Mouse (Mus musculus): Measurements from ENCODE around the gene N4bp2. TPM values are rescaled to one million over a fixed set of nuclear protein-coding genes. Genes with fewer than 3 reads are reported as not detected.

The N4bp2 gene
- polyA plus RNA-seq, 1 experiment, result 9.7 TPM

DNA sequence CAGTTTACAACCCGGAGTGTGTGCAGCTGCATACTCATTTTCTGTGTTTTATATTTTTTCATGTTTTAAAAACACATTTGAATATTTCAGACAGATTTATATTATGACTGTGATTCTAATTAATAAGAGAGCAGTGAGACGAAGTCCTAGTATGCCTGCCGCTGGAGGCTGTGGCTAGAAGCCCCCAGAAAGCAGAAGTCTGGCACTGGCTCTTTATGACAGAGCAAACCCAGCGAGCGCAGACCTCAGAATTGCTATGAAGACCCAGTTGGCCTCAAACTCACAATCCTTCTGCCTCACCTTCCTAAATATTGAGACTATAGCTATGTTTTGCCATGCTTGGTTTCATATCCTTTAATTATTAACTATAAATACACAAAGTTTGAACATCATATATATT, 64.9 kb downstream of the N4bp2 start:
- H3K27me3 ChIP-seq (ENCODE audit: control insufficient read depth, insufficient read depth, low read length), result no peaks in the 10 kb centered on the region
- TF ChIP-seq POLR2A (IDR thresholded peaks at IDR 0.05; ENCODE audit: control insufficient read depth, low read depth, low read length), result no peak
- no peak for TF ChIP-seq CTCF (IDR thresholded peaks at IDR 0.05; ENCODE audit: control insufficient read depth, insufficient read depth, insufficient replicate concordance, low read depth, low read length)
- no peak overlapping the region for H3K4me3 ChIP-seq (ENCODE audit: control insufficient read depth, low read depth, low read length)
- H3K36me3 ChIP-seq (ENCODE audit: control insufficient read depth, insufficient read depth, low read length), result no peaks in the 10 kb centered on the region; the same call in 1 of the 2 replicates
- no peak overlapping the region for H3K27ac ChIP-seq (ENCODE audit: control insufficient read depth, insufficient read depth, low read depth, low read length)
- no peaks in the 10 kb centered on the region for H3K4me1 ChIP-seq (ENCODE audit: control insufficient read depth, insufficient read depth, low read length)

DNA sequence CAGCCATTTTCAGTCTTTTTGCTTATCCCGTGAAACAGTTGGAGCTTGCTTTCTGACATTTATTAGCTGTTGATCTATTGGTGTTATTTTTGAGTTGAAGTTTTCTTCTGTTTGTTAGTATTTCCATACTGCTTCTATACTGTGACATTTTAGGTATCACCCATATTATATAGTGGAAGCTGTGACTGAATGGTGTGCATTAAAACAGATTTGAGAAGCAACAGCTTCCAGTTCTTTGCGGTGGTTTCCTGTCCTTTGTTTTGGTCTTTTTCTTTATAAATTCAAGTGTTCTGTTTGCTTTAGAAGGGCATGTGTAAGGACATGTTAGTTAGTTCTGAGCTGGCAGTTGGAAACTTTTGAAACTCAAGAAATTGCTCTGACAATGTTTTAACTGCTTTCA, 65.7 kb downstream of the N4bp2 start:
- H3K4me3 ChIP-seq (ENCODE audit: control insufficient read depth, low read depth, low read length), result no peak overlapping the region
- no peaks in the 10 kb centered on the region for H3K36me3 ChIP-seq (ENCODE audit: control insufficient read depth, insufficient read depth, low read length)
- no peak overlapping the region for H3K27ac ChIP-seq (ENCODE audit: control insufficient read depth, insufficient read depth, low read depth, low read length)
- TF ChIP-seq CTCF (IDR thresholded peaks at IDR 0.05; ENCODE audit: control insufficient read depth, insufficient read depth, insufficient replicate concordance, low read depth, low read length), result no peak
- no peak for TF ChIP-seq POLR2A (IDR thresholded peaks at IDR 0.05; ENCODE audit: control insufficient read depth, low read depth, low read length)
- no peaks in the 10 kb centered on the region for H3K27me3 ChIP-seq (ENCODE audit: control insufficient read depth, insufficient read depth, low read length)
- no peaks in the 10 kb centered on the region for H3K4me1 ChIP-seq (ENCODE audit: control insufficient read depth, insufficient read depth, low read length)

DNA sequence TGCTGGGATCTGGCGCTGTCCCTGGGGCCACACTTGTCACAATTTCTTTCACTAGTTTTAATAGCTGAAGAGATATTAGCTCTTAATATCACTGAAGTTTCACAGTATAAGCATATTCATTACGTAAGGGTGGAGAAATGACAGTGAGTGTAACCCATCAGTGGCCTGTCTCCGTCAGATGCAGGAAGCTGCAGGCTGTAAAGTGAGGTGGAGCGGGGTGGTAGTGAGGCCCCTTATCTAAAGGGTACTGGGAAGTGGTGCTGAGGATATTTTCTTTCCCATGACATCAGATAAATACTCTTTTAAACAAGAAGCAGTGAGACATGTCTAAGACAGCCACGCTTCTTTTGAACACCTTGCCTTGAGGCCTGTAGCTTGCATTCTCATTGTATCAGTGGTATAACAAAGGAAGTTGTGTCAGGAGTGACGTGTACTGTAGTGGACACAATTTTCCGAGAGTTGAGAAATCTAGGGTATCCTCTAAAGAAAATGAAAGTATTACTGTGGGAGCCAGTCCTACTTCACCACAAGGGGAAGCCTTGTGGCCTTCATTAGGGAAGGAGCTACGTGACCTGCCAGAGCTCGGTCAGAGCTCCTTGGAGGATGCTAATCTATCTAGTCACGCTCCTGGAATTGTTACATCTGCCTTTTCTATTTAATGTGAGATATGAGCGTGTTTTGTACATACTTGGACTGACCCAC, 68.7 kb downstream of the N4bp2 start:
- no peak for TF ChIP-seq CTCF (IDR thresholded peaks at IDR 0.05; ENCODE audit: control insufficient read depth, insufficient read depth, insufficient replicate concordance, low read depth, low read length)
- no peak for TF ChIP-seq POLR2A (IDR thresholded peaks at IDR 0.05; ENCODE audit: control insufficient read depth, low read depth, low read length)
- Histone ChIP-seq H3K27me3 (ENCODE audit: control insufficient read depth, insufficient read depth, low read length) (no peaks in the 10 kb centered on the region), H3K27ac (ENCODE audit: control insufficient read depth, insufficient read depth, low read depth, low read length) (no peak overlapping the region), H3K36me3 (ENCODE audit: control insufficient read depth, insufficient read depth, low read length) (no peaks in the 10 kb centered on the region), H3K4me3 (ENCODE audit: control insufficient read depth, low read depth, low read length) (no peak overlapping the region), H3K4me1 (ENCODE audit: control insufficient read depth, insufficient read depth, low read length) (no peaks in the 10 kb centered on the region)

GRCm38 (mm10) chr5:65833092-65833491, 69.8 kb downstream of the N4bp2 start:
- no peak overlapping the region for H3K4me3 ChIP-seq (ENCODE audit: control insufficient read depth, low read depth, low read length)
- no peaks in the 10 kb centered on the region for H3K4me1 ChIP-seq (ENCODE audit: control insufficient read depth, insufficient read depth, low read length)
- TF ChIP-seq POLR2A (IDR thresholded peaks at IDR 0.05; ENCODE audit: control insufficient read depth, low read depth, low read length) (no peak), CTCF (IDR thresholded peaks at IDR 0.05; ENCODE audit: control insufficient read depth, insufficient read depth, insufficient replicate concordance, low read depth, low read length) (no peak)
- no peak overlapping the region for H3K27ac ChIP-seq (ENCODE audit: control insufficient read depth, insufficient read depth, low read depth, low read length)
- H3K36me3 ChIP-seq (ENCODE audit: control insufficient read depth, insufficient read depth, low read length), result no peaks in the 10 kb centered on the region
- H3K27me3 ChIP-seq (ENCODE audit: control insufficient read depth, insufficient read depth, low read length), result no peaks in the 10 kb centered on the region

DNA sequence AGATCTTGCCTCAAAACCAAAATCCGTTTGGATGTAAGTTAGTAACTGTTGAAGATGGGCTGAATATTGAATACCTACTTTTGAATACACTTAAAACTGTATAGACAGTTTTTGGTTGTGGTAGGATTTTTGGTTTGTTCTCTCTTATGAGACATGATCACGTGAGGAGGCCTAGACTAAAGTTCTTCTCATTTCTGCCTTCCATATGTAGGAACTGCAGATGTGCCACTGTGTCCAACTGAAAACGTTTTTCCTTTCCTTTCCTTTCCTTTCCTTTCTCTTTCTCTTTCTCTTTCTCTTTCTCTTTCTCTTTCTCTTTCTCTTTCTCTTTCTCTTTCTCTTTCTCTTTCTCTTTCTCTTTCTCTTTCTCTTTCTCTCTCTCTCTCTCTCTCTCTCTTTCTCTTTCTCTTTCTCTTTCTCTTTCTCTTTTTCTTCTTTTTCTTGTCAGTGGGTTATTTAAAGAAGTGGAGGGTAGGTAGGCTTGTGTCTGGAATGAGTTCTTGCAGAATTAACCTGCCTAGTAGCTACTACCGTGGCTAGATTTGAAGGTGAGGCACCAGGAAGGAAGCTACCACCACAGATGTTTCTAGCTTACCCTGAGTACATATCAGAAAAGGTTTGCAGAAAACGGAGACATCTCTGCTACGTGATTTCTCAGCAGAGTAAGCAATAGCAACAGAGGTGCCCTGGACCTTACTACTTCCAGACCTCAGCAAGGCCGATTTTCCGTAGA, 70.6 kb downstream of the N4bp2 start:
- H3K4me3 ChIP-seq (ENCODE audit: control insufficient read depth, low read depth, low read length), result no peak overlapping the region
- no peak overlapping the region for H3K27ac ChIP-seq (ENCODE audit: control insufficient read depth, insufficient read depth, low read depth, low read length)
- H3K4me1 ChIP-seq (ENCODE audit: control insufficient read depth, insufficient read depth, low read length), result no peaks in the 10 kb centered on the region
- TF ChIP-seq CTCF (IDR thresholded peaks at IDR 0.05; ENCODE audit: control insufficient read depth, insufficient read depth, insufficient replicate concordance, low read depth, low read length), result no peak
- no peak for TF ChIP-seq POLR2A (IDR thresholded peaks at IDR 0.05; ENCODE audit: control insufficient read depth, low read depth, low read length)
- no peaks in the 10 kb centered on the region for H3K36me3 ChIP-seq (ENCODE audit: control insufficient read depth, insufficient read depth, low read length)
- no peaks in the 10 kb centered on the region for H3K27me3 ChIP-seq (ENCODE audit: control insufficient read depth, insufficient read depth, low read length)

GRCm38 (mm10) chr5:65838053-65838452, 74.7 kb downstream of the N4bp2 start:
- Histone ChIP-seq H3K36me3 (ENCODE audit: control insufficient read depth, insufficient read depth, low read length) (no peaks in the 10 kb centered on the region), H3K4me1 (ENCODE audit: control insufficient read depth, insufficient read depth, low read length) (no peaks in the 10 kb centered on the region), H3K27me3 (ENCODE audit: control insufficient read depth, insufficient read depth, low read length) (no peaks in the 10 kb centered on the region), H3K27ac (ENCODE audit: control insufficient read depth, insufficient read depth, low read depth, low read length) (no peak overlapping the region), H3K4me3 (ENCODE audit: control insufficient read depth, low read depth, low read length) (no peak overlapping the region)
- TF ChIP-seq POLR2A (IDR thresholded peaks at IDR 0.05; ENCODE audit: control insufficient read depth, low read depth, low read length) (no peak), CTCF (IDR thresholded peaks at IDR 0.05; ENCODE audit: control insufficient read depth, insufficient read depth, insufficient replicate concordance, low read depth, low read length) (no peak)

GRCm38 (mm10) chr5:65842947-65843346, 79.6 kb downstream of the N4bp2 start:
- no peak overlapping the region for H3K4me3 ChIP-seq (ENCODE audit: control insufficient read depth, low read depth, low read length)
- H3K27ac ChIP-seq (ENCODE audit: control insufficient read depth, insufficient read depth, low read depth, low read length), result no peak overlapping the region
- H3K36me3 ChIP-seq (ENCODE audit: control insufficient read depth, insufficient read depth, low read length), result no peaks in the 10 kb centered on the region
- TF ChIP-seq POLR2A (IDR thresholded peaks at IDR 0.05; ENCODE audit: control insufficient read depth, low read depth, low read length), result no peak
- TF ChIP-seq CTCF (IDR thresholded peaks at IDR 0.05; ENCODE audit: control insufficient read depth, insufficient read depth, insufficient replicate concordance, low read depth, low read length), result no peak
- no peaks in the 10 kb centered on the region; the same call in 1 of the 2 replicates for H3K4me1 ChIP-seq (ENCODE audit: control insufficient read depth, insufficient read depth, low read length)
- no peaks in the 10 kb centered on the region for H3K27me3 ChIP-seq (ENCODE audit: control insufficient read depth, insufficient read depth, low read length)

Measured in testis, adult 2 months (tissue).